Mouse (Mus musculus): ENCODE results near the gene Dcakd. TPM values are rescaled to one million over a fixed set of nuclear protein-coding genes. Genes with fewer than 3 reads are reported as not detected.

Dcakd gene
- polyA plus RNA-seq, 1 experiment from 2014 or later = 41.7 TPM

DNA sequence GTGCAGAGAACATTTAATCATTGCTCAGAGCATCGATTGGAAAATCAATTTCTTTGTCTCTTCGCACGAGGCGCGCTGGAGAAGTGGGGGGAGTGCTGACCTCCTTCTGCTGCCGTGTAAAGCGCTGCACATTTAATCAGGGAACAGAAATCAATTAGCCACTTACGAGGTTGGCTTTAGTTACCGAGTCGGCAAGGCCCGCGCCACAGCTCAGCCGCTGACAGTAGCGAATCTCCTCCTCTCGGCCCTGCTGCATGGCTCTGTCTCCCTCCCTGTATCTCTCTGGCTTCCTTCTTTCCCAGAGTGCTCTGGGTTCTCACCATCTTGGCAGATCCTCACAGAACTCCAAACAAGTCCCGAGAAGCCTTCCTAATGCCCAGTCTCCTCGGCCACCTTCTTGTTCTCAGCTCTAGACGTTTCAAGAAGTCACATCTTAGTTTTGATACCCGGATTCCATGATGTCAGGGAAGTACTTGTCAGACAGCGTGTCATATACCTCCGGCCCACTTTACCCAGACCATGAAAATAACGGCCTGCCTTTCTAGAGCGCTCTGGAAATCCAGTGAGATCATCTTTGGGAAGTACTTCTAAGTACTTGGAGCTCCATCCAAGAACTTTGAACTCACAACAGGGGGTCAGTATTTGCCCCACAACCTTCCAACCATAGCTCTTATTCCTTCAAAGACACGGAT is 64.1 kb downstream of the Dcakd start:
- H3K4me1 ChIP-seq = no peaks in the 10 kb centered on the region
- peaks cover 94% of the 10 kb centered on the region for H3K27me3 ChIP-seq (replicated peaks)
- no peaks in the 10 kb centered on the region for H3K36me3 ChIP-seq
- 22% methylated on average over 24 of the region's 24 CpGs for WGBS (ENCODE audit: insufficient replicate concordance)
- peak overlapping the region; percentile 27; the same call in 1 of the 2 replicates for H3K4me2 ChIP-seq
- H3K27ac ChIP-seq = no peak overlapping the region
- no peak for ATAC-seq
- no peaks in the 10 kb centered on the region for H3K9me3 ChIP-seq (replicated peaks)
- no peak overlapping the region; the same call in 1 of the 2 replicates for H3K4me3 ChIP-seq
- H3K9ac ChIP-seq = no peak overlapping the region

DNA sequence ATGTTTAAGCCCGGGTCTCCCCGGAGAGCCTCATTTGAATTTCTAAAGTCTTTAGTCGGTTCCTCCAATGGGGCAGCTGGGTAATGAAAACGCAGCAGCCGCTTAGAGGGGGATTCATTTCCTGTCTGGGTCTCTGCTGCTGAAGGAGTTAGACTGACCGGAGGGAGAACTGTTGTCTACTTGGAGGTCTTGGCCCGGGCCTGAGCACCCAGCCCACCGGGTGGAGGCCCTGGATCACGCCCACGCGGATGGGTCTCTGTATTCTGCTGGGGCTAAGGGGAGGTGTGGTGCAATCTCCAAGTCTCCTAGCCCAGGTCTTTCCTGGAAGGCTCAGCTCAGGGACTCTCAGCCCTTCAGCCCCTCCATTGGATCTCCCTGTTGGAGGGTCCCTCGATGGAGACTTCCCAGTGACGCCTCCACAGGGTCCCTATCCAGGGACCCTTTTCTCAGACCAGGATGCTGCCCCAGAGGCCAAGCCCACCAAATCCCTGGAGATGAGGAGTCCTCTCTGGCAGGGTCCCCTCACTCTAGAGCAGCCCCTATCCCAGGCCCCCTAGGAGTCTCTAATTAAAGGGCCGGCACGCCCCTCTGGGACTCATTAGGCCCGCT is 64.8 kb downstream of the Dcakd start:
- 16% methylated on average over 16 of the region's 16 CpGs for WGBS (ENCODE audit: insufficient replicate concordance)
- Histone ChIP-seq H3K9ac (no peak overlapping the region), H3K36me3 (no peaks in the 10 kb centered on the region), H3K27ac (no peak overlapping the region), H3K9me3 (replicated peaks) (no peaks in the 10 kb centered on the region), H3K4me3 (no peak overlapping the region; the same call in 1 of the 2 replicates), H3K4me2 (peak overlapping the region; percentile 27; the same call in 1 of the 2 replicates), H3K27me3 (replicated peaks) (peaks cover 92% of the 10 kb centered on the region), H3K4me1 (no peaks in the 10 kb centered on the region)
- ATAC-seq = no peak

DNA sequence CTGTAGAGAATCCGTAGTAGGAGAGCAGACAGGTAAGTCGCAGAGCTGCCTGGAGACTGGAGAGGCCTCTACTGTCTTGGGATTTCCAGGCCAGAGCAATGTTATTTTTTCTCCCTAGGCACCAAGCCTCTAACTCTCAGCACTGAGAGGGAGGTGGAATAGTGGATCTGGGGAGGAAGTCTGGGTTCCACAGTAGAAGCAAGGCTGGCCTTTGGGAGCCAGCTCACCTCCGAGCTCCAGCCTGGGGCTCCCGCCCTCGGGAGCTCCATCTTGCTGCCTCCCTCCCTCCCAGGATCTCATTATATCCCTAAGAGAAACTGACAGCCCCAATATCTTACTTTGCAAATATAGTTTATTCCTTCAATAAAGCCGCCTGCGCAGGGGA is 65.3 kb downstream of the Dcakd start:
- peaks cover 92% of the 10 kb centered on the region for H3K27me3 ChIP-seq (replicated peaks)
- H3K9ac ChIP-seq = no peak overlapping the region
- 46% methylated on average over 7 of the region's 7 CpGs for WGBS (ENCODE audit: insufficient replicate concordance)
- H3K27ac ChIP-seq = no peak overlapping the region
- H3K36me3 ChIP-seq = no peaks in the 10 kb centered on the region
- H3K9me3 ChIP-seq (replicated peaks) = no peaks in the 10 kb centered on the region
- no peak overlapping the region for H3K4me3 ChIP-seq
- no peak for ATAC-seq
- no peaks in the 10 kb centered on the region for H3K4me1 ChIP-seq
- no peak overlapping the region for H3K4me2 ChIP-seq

DNA sequence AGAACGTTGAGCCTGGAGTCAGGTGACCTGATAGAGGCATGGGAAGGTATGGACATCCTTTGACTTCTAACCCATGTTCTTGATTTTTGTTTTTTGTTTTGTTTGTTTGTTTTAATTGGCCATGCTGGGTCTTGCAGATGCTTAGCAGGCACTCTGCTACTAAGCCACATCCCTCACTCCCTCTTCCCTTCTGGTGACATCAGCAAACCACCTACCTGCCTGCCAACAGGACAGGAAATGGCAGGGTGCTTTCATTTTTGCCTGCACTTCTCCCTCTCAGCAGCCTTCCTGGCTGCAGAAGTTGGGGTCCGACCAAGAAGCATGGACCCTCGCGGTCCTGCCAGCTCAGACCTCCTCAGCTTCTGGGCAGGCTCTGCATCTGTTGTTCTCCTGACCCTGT is 67.1 kb downstream of the Dcakd start:
- no peak for ATAC-seq
- 70% methylated on average over 4 of the region's 4 CpGs for WGBS (ENCODE audit: insufficient replicate concordance)
- Histone ChIP-seq H3K36me3 (no peaks in the 10 kb centered on the region), H3K4me3 (no peak overlapping the region), H3K9me3 (replicated peaks) (no peaks in the 10 kb centered on the region), H3K4me1 (no peaks in the 10 kb centered on the region), H3K9ac (no peak overlapping the region), H3K27me3 (replicated peaks) (peaks cover 92% of the 10 kb centered on the region), H3K4me2 (no peak overlapping the region), H3K27ac (no peak overlapping the region)

DNA sequence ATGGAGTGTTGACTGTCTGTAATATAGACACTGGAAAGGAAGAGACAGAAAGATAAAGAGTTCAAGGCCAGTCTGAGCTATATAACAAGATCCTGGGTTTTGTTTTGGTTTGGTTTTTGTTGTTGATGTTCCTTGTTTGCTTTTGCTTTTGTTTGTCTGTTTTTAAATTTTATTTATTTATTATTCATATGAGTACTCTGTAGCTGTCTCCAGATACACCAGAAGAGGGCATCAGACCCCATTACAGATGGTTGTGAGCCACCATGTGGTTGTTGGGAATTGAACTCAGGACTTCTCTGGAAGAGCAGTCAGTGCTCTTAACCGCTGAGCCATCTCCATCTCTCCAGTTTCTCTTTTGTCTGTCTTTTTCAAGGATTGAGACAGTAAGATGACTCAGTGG is 69.3 kb downstream of the Dcakd start:
- H3K4me1 ChIP-seq = no peaks in the 10 kb centered on the region
- peaks cover 92% of the 10 kb centered on the region for H3K27me3 ChIP-seq (replicated peaks)
- H3K4me2 ChIP-seq = no peak overlapping the region
- H3K9me3 ChIP-seq (replicated peaks) = no peaks in the 10 kb centered on the region
- WGBS (ENCODE audit: insufficient replicate concordance) = 61% methylated on average over 1 of the region's 1 CpGs
- no peak overlapping the region for H3K9ac ChIP-seq
- H3K4me3 ChIP-seq = no peak overlapping the region
- H3K36me3 ChIP-seq = no peaks in the 10 kb centered on the region
- no peak for ATAC-seq
- H3K27ac ChIP-seq = no peak overlapping the region

DNA sequence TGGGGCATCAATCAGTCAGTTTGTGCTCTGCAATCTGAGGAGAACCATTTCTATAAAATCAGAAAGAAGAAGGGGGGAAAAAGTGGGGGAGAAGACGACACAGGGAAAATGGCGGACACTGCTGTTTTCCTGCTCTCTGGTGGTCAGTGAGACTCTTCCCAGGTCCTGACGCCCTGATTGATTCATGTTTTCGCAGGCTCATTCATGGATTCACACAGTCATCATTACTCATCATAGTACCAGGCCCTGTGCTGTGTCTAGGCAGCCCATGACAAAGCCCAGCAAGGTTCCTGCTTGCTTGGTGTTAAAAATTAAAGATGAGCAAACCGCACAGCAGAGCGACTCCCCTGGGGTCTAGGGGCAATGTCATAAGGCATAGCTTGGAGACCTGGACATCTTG is 69.7 kb downstream of the Dcakd start:
- Histone ChIP-seq H3K36me3 (no peaks in the 10 kb centered on the region), H3K27me3 (replicated peaks) (peaks cover 90% of the 10 kb centered on the region), H3K27ac (no peak overlapping the region), H3K4me2 (no peak overlapping the region), H3K4me1 (no peaks in the 10 kb centered on the region), H3K9me3 (replicated peaks) (no peaks in the 10 kb centered on the region), H3K4me3 (no peak overlapping the region), H3K9ac (no peak overlapping the region)
- 78% methylated on average over 6 of the region's 6 CpGs for WGBS (ENCODE audit: insufficient replicate concordance)
- no peak for ATAC-seq

DNA sequence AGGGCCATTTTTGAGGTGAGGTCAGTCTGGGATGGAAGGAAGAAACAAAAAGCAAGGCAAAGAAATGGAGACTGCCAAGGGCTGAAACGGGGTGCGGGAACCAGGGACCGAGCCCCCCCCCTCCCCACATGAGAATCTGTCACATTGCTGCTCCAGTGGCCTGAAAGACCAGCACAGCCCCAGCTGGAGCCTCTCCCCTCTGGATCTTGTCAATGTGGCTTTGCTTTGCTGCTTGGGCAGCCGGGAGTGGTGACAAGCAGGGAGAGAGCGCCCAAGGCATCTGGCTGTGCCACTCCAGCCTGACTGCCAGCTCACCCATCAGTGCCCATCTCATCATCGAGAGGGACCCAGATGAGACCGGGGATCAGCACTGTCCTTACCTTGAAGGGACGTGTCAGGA is 70.4 kb downstream of the Dcakd start:
- no peak for ATAC-seq
- Histone ChIP-seq H3K27ac (no peak overlapping the region), H3K36me3 (no peaks in the 10 kb centered on the region), H3K9ac (no peak overlapping the region), H3K4me2 (no peak overlapping the region), H3K27me3 (replicated peaks) (peaks cover 90% of the 10 kb centered on the region), H3K9me3 (replicated peaks) (no peaks in the 10 kb centered on the region), H3K4me3 (no peak overlapping the region), H3K4me1 (no peaks in the 10 kb centered on the region)
- WGBS (ENCODE audit: insufficient replicate concordance) = 63% methylated on average over 8 of the region's 8 CpGs

DNA sequence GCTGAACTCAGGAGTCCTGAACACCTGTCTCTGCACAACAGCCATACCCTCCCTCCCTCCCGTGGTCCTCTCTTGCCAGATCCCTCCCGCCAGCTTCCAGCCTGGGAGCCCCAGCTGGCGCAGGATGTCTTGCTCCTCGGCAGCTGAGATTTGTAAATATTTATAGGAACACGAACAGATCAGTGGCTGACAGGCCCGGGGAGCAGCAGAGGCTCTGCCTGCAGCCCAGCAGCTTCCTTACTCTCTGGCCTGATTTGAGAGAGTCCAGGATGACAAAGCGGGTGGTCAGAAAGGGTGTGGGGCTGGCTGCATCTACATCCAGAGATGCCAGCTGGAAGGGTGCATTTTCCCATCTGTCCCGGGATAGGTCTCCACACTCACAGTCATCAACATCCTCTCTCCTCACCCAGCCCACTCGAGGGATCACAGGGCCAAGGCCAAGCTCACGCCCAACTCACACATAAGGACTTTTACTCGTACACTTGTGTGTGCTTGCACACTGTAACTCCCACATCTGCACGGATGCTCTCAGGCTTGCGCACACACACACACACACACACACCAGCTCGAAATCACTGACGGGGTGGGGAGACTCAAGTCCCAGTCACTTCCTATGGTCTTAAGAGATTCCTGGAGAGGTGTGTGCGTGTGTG is 71.0 kb downstream of the Dcakd start:
- Histone ChIP-seq H3K4me2 (no peak overlapping the region), H3K27me3 (replicated peaks) (peaks cover 89% of the 10 kb centered on the region), H3K4me3 (no peak overlapping the region), H3K9ac (no peak overlapping the region), H3K27ac (no peak overlapping the region), H3K36me3 (no peaks in the 10 kb centered on the region), H3K9me3 (replicated peaks) (no peaks in the 10 kb centered on the region), H3K4me1 (no peaks in the 10 kb centered on the region)
- no peak for ATAC-seq
- WGBS (ENCODE audit: insufficient replicate concordance) = 47% methylated on average over 16 of the region's 16 CpGs

DNA sequence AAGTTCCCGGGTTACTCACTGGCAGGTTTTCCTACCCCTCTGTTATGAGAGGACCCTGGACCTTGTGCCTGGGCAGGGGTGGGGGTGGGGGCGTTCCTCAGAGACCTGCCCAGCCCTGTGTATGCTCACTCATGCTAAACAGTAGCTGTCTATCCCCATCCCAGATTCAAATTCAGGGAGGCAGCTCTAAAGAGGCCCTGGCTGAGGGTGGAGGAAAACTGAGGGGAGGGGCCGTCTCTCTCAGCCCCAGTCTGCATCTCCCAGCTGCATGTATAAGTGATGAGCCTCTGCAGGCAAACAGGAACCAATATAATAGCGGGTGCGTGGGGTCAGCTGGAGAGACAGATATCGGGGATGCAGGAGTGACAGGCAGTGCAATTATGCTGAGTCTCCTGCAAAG is 75.2 kb downstream of the Dcakd start:
- H3K27me3 ChIP-seq (replicated peaks) = peaks cover 97% of the 10 kb centered on the region
- no peak for ATAC-seq
- 25% methylated on average over 6 of the region's 6 CpGs for WGBS (ENCODE audit: insufficient replicate concordance)

DNA sequence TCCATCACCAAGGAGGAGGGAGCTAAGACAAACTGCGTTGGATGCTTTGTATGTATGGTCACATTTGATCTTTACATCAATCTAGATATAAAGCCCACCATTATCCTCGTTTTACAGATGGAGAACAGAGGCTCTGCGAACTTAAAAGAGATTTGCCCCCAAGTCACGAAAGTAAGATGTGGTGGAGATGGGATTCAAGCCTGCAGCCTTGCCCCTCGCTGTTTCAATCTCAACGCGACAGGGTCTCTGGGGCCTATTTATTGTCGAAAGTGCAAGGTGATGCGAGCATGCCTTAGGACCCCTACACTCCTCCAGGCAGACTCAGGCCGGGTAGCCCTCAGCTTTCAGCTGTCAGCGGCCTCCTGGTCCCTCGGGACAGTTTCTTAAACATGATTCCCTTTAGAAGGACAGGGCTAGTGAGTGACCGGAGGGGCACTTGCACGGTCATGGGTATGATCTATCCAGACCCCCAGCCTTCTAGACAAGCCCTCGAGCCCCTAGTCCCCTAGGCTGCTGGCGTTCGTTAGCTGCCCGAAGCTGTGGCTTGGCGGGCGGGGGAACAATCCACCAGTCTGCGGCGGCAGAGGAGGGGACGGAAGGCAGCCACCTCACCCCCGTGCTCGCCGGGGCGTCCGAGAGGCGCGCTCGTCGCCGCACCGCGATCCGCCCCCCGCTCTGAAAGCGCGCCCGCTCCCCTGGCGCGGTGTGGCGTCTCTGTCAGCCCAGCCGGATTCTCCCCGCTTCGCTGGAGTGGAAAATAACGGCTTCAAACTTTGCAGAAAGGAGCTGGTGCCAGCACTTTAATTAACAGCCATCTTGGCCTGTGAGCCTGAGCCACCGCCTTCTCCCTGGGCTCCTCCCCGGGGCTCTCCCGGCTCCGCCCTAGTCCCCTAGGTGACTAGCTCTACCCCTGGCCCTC is 79.8 kb downstream of the Dcakd start:
- Histone ChIP-seq H3K4me1 (peaks cover 34% of the 10 kb centered on the region), H3K4me3 (peak overlapping the region; percentile 53), H3K4me2 (peak overlapping the region; percentile 71), H3K27ac (no peak overlapping the region), H3K36me3 (no peaks in the 10 kb centered on the region), H3K9me3 (replicated peaks) (no peaks in the 10 kb centered on the region), H3K9ac (peak overlapping the region; percentile 39), H3K27me3 (replicated peaks) (peaks cover 99% of the 10 kb centered on the region)
- ATAC-seq = no peak
- 3% methylated on average over 51 of the region's 51 CpGs for WGBS (ENCODE audit: insufficient replicate concordance)

More for the DNA sequence above, 75.2 kb downstream of the Dcakd start:
- Histone ChIP-seq H3K9ac (no peak overlapping the region), H3K4me2 (no peak overlapping the region), H3K27ac (no peak overlapping the region), H3K9me3 (replicated peaks) (no peaks in the 10 kb centered on the region), H3K36me3 (no peaks in the 10 kb centered on the region), H3K4me1 (peaks cover 9% of the 10 kb centered on the region), H3K4me3 (no peak overlapping the region)

DNA sequence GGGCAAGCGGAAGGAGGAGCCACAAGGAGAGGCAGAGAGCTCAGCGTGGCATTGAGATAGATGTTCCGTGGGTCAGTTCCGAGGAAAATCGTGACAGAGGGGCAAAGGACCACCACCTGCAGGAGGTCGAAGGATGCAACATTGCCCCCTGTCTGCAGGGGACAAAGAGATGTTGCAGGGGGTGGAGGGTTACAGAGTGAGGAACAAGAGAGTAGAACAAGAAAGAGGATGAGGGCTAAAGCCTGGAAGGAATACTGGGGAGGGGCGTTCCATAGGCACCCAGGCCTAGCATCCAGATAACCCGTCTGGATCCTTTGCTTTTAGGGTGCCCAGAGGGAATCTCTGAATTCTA is 81.2 kb downstream of the Dcakd start:
- no peak; the same call in 1 of the 2 replicates for ATAC-seq
- no peaks in the 10 kb centered on the region for H3K36me3 ChIP-seq
- no peak overlapping the region for H3K27ac ChIP-seq
- peak overlapping the region; percentile 45 for H3K4me3 ChIP-seq
- H3K4me2 ChIP-seq = peak overlapping the region; percentile 60
- peaks cover 100% of the 10 kb centered on the region for H3K27me3 ChIP-seq (replicated peaks)
- H3K4me1 ChIP-seq = peaks cover 35% of the 10 kb centered on the region
- no peak overlapping the region for H3K9ac ChIP-seq
- 13% methylated on average over 8 of the region's 8 CpGs for WGBS (ENCODE audit: insufficient replicate concordance)
- no peaks in the 10 kb centered on the region for H3K9me3 ChIP-seq (replicated peaks)

All from liver, embryonic 12.5 days (tissue).